Mouse (Mus musculus) macrophage (primary cell): ENCODE results near the gene Slc22a6. TPM values are rescaled to one million over a fixed set of nuclear protein-coding genes. Genes with fewer than 3 reads are reported as not detected.

Experiments
- H3K27ac ChIP-seq: fragments of 350-480 bp; formaldehyde crosslinking; 2 replicates; pipeline ENCODE4 v1.9.0; 2021
- H3K36me3 ChIP-seq: fragments of 350-480 bp; formaldehyde crosslinking; 2 replicates; pipeline ENCODE4 v1.9.0; 2021; ENCODE audit errors: inconsistent target
- H3K4me3 ChIP-seq: fragments of 350-480 bp; formaldehyde crosslinking; 2 replicates; pipeline ENCODE4 v1.9.0; 2021; ENCODE audit errors: inconsistent target
- H3K79me2 ChIP-seq: fragments of 350-480 bp; formaldehyde crosslinking; 2 replicates; pipeline ENCODE4 v1.9.0; 2021; ENCODE audit errors: inconsistent target
- WGBS: methylation state at CpG from one replicate; pipeline ENCODE4 v1.1.7; 2026; ENCODE audit warnings: inconsistent platforms; ENCODE audit not compliant: missing documents; 5-methylcytosine and 5-hydroxymethylcytosine counted together
- polyA plus RNA-seq: library from polyadenylated mRNA; stranded (reverse); fragments of 250-400 nt; gene quantifications from 3 replicates; pipeline ENCODE4 v1.2.4, GENCODE M21; 2018; ENCODE audit warnings: inconsistent platforms
- total RNA-seq, 78 experiments: library from RNA; depleted of rRNA; stranded (reverse); fragments of 250-400 nt; gene quantifications; 1 replicate in 9 of 78; 2 replicates in 24 of 78; 3 replicates in 43 of 78; 4 replicates in 2 of 78; pipeline ENCODE4 v1.2.4; 2018; ENCODE audit warnings: inconsistent platforms in 56 of 78

Gene Slc22a6
- total RNA-seq (2018; cell fraction: chromatin; rRNA removed): not detected
- not detected for total RNA-seq (2018; cell fraction: cytosol; rRNA removed)
- not detected for total RNA-seq (2018; cell fraction: nucleus; rRNA removed)
- polyA plus RNA-seq: not detected in 3 replicates

DNA sequence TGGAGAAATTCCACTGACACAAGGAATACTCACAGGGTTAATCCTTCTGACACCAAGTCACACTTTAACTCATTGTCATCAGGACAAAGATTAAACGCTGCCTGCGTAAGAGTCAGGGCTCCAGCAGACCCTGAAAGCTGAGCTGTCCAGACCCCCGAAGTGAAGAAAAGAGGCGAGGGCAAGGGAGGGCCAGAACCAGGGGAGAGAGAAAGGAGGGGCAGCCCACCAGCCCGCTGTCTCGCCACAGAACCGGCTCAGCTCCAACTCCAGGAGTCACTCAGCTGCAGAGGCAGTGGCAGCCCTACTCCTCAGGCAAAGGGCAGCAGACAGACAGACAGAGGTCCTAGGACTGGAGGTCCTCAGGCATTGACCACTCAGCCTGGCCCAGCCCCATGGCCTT lies at the start of gene Slc22a6:
Gene Slc22a6 (plus strand): TSS at position 136 of the 400 bp plus-strand sequence.
- Histone ChIP-seq H3K27ac (no peak within 1 kb of the TSS), H3K79me2 (no peaks in the 10 kb centered on the region), H3K36me3 (no peaks in the 10 kb centered on the region), H3K4me3 (no peak within 1 kb of the TSS)
- WGBS: 85% methylated on average over 6 of the region's 7 CpGs

DNA sequence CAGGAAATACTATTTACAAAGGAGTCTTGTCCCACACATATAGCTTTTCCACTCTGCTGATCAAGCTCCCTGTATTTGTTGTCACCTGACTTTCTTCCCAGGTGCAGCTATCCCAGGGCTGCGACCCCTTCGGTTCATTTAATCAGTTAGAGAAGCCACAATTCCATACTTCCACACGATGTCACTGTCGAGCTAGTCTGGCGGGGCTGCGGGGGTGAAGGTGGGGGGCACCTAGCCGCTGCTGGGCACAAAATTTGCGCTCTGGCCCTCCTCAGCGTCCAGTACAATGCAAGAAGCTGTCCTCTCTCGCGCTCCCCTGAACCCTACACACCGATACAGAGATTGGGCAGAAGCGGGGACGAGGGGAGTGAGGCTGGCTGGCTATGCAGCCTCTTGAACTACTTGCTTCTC lies 48.4 kb upstream of the Slc22a6 start:
- WGBS: 24% methylated on average over 14 of the region's 14 CpGs
- H3K4me3 ChIP-seq: no peak overlapping the region
- no peaks in the 10 kb centered on the region for H3K36me3 ChIP-seq
- H3K27ac ChIP-seq: no peak overlapping the region
- H3K79me2 ChIP-seq: no peaks in the 10 kb centered on the region

DNA sequence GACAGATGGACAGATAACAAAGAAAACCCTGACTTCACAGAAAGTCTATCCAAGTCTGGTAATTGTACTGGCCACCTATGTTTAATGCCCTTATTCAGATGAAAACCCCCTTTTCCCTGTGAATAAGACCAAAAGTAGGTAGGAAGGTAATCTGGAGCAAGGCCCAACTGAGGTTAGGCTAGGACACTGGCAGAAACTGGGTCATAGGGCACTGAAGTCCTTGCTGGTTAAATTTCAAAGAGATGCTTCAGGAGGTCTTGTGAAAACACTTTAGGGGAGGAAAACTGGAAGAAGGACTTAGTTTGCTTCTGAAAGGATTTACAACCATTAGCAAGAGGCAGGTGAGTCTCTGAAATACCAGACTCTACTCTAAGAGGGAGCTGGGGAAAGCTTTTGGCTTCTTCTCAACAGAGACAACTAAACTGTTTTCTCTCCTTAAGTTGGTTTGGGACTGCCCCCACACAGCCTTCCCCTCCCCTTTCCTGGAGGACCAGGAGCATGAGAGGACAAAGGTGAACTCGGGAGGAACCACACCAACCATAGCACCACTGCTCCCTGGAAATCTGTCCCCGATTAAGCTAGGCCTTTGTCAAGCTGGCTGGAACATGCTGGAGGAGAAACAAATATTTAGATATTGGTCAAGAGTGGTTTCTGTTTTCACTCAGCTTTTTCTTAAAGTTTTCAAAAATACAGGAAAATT lies 47.3 kb upstream of the Slc22a6 start:
- 80% methylated on average over 2 of the region's 2 CpGs for WGBS
- H3K36me3 ChIP-seq: no peaks in the 10 kb centered on the region
- H3K27ac ChIP-seq: no peak overlapping the region
- H3K4me3 ChIP-seq: no peak overlapping the region
- H3K79me2 ChIP-seq: no peaks in the 10 kb centered on the region

DNA sequence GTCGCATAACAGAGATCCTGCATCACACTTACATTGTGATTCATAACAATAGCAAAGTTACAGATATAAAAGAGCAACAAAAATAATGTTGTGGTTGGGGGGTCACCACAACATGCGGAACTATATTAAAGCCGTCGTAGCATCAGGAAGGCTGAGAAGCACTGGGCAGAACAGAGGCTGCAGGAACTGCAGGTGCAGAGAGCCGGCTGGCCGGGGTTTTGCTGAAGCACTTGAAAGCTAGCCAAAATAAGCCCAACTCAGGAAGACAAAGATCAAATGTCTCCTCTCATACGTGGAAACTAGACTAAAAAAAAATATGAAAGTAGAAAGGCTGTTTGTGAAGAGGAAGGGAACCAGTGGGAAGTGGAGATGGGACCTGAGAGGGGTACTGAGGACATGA lies 46.1 kb upstream of the Slc22a6 start:
- Histone ChIP-seq H3K79me2 (no peaks in the 10 kb centered on the region), H3K27ac (no peak overlapping the region), H3K36me3 (no peaks in the 10 kb centered on the region), H3K4me3 (no peak overlapping the region)
- 15% methylated on average over 7 of the region's 7 CpGs for WGBS

DNA sequence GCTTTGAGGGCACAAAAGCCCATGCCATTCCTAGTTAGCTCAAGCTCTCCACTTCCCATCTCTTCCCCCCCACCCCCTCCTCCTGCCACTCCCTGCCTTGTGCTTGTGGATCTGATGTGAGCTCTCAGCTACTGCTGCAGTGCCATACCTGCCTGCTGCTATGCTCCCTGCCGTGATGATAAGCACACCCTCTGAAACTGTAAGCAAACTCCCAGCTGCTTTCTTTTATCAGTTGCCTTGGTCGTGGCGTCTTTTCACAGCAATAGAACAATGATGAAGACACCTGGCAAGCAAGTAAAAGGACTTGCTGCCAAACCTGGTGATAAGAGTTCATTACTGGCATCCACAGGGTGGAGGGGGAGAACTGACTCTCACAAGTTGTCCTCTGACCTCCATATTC lies 45.4 kb upstream of the Slc22a6 start:
- Histone ChIP-seq H3K79me2 (no peaks in the 10 kb centered on the region), H3K27ac (no peak overlapping the region), H3K36me3 (no peaks in the 10 kb centered on the region), H3K4me3 (no peak overlapping the region)
- 94% methylated on average over 3 of the region's 3 CpGs for WGBS

DNA sequence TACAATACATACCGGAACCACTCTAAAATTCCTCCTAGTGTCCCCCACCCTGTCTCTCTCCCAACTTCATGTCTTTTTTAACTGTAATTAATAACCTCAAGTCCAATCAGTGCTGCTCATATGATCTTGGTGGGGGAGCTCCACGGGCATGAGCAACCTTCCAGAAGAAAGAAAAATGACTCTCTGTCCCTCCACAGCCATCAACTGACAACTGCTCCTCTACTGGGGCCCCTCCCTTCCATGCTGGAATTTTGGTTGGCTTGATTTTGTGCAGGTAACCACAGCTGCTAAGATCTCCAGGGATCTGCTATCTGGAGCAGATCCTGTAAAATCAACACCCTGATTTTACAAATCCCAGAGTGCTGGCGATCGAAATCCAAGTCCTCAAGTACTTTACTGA lies 40.4 kb upstream of the Slc22a6 start:
- 92% methylated on average over 4 of the region's 4 CpGs for WGBS
- H3K27ac ChIP-seq: no peak overlapping the region
- H3K79me2 ChIP-seq: no peaks in the 10 kb centered on the region
- no peak overlapping the region for H3K4me3 ChIP-seq
- no peaks in the 10 kb centered on the region for H3K36me3 ChIP-seq

DNA sequence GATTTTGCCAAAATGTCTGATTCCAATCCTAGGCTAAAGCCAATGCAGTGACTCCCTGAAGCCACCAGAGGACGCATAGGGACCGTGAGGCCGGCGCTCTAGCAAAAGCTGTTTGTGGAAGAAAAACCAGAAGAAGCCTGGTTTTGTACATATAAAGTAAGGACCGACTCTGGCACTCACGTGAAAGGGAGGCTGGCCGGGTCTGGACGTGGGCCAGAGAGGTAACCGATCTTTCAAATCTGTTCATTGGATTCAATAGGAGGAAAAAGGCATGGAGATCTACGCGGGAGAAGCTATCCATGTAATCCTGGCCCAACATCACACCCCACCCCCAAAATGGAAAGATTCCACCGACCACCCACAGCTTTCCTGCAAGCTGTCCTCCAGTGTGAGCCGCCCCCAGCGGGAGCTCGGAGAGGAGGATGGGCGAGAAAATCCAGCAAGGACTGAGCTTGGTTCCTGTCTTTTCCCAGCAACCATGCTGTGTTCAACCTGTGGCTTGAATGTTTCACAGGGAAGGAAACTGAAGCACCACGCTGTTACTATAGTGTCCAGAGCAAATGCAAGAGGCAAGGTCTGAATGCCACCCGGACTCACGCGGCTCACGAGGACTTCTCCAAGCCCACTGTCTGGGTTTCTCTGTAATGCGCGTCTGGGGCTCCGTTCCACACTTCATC lies 39.4 kb upstream of the Slc22a6 start:
- Histone ChIP-seq H3K27ac (no peak overlapping the region), H3K36me3 (no peaks in the 10 kb centered on the region), H3K4me3 (no peak overlapping the region), H3K79me2 (no peaks in the 10 kb centered on the region)
- WGBS: 23% methylated on average over 24 of the region's 24 CpGs

DNA sequence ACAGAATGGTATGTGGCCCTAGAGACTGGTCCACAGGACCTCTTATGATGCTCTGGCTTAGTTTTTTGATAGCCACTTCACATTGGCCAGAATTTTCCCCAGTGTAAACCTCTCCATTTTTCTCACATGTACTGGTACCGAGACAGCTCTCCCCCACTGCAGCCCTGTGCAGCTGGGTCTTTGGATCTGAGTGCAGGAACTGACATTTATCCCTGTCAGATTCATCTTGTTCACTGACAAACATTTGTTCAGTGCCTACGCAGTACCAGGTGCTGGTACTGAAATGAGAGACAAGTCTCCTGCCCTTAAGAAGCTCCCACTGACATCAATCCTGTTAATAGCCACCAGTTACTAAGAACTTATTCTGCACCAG lies 38.9 kb upstream of the Slc22a6 start:
- WGBS: 94% methylated on average over 2 of the region's 2 CpGs
- Histone ChIP-seq H3K36me3 (no peaks in the 10 kb centered on the region), H3K4me3 (no peak overlapping the region), H3K79me2 (no peaks in the 10 kb centered on the region), H3K27ac (no peak overlapping the region)

DNA sequence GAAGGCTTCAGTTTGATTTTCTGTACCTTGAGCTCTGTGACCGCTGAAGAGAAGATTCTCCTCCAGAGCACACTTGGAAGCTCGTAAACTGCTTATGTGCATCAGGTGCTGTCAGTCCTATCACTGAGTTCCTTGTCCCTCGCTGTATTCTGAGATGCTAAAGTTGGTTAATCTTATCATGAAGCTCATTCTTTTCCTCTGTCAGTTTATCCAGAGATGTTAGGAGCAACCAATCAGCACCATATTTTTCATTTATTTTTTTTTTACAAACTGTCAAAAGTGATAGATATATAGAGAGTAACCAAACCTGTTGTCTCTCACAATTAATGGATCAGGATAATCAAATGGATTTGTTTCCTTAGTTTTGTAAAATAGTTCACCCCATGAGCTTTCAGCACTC lies 32.5 kb upstream of the Slc22a6 start:
- Histone ChIP-seq H3K27ac (no peak overlapping the region), H3K79me2 (no peaks in the 10 kb centered on the region)
- 96% methylated on average over 3 of the region's 3 CpGs for WGBS

DNA sequence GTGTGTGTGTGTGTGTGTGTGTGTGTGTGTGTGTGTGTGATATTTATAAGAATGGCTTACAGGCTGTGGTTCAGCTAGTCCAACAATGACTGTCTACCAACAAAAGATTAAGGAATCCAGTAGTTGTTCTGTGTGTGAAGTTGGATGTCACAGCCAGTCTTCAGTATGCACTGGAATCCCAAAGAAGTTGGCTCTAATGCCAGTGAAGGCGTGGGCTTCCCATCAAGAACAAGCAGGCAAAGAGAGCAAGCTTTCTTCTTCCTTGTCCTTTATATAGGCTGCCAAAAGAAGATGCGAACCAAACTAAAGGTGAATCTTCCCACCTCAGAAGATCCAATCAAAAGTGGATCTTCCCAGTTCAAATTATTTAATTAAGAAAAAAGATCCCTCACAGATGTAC lies 31.9 kb upstream of the Slc22a6 start:
- no peaks in the 10 kb centered on the region for H3K36me3 ChIP-seq
- H3K79me2 ChIP-seq: no peaks in the 10 kb centered on the region
- no peak overlapping the region for H3K4me3 ChIP-seq
- no peak overlapping the region for H3K27ac ChIP-seq
- 83% methylated on average over 2 of the region's 2 CpGs for WGBS

More for the DNA sequence above, 32.5 kb upstream of the Slc22a6 start:
- no peak overlapping the region for H3K4me3 ChIP-seq
- H3K36me3 ChIP-seq: no peaks in the 10 kb centered on the region

DNA sequence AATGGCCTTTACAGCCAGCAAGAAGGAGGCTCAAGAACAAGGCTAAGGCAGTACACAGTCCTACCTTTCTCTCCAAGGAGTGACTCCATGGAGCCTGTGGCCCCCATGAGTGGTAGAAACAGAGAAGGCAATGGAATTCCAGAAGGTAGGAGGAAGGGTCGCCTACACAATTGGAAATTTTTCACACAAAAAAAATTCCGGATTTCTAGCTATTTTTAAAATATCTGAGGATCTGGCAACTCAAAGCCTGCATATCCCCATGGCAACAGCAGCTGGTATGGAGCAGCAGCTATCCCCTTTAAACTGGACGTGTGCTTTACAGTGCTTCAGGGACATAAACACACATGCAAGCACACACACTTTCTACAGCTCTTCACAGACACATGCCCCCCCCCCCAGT lies 31.5 kb upstream of the Slc22a6 start:
- no peak overlapping the region for H3K27ac ChIP-seq
- no peaks in the 10 kb centered on the region for H3K79me2 ChIP-seq
- WGBS: 97% methylated on average over 3 of the region's 3 CpGs
- H3K4me3 ChIP-seq: no peak overlapping the region
- no peaks in the 10 kb centered on the region for H3K36me3 ChIP-seq

DNA sequence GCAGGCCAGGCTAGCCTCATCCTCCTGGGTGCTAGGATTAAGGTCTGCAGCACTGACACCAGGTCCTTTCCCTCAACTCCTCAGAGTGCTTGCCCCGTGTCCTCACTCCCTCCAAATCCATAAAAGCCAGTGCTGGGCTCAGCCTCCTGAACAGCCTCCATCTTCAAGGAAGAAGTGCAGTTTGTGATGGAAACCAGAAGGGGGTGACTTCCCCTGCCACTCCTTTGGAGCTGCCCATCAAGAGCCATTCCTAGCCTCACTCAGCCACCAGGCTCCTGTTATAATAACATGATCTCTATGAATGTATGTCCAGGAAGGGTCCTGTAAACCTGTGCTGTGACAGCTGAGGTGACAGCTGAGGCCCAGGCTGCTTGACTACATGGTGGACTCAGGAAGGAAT lies 30.5 kb upstream of the Slc22a6 start:
- H3K27ac ChIP-seq: no peak overlapping the region
- no peak overlapping the region for H3K4me3 ChIP-seq
- 94% methylated on average over 1 of the region's 1 CpGs for WGBS
- no peaks in the 10 kb centered on the region for H3K36me3 ChIP-seq
- no peaks in the 10 kb centered on the region for H3K79me2 ChIP-seq

DNA sequence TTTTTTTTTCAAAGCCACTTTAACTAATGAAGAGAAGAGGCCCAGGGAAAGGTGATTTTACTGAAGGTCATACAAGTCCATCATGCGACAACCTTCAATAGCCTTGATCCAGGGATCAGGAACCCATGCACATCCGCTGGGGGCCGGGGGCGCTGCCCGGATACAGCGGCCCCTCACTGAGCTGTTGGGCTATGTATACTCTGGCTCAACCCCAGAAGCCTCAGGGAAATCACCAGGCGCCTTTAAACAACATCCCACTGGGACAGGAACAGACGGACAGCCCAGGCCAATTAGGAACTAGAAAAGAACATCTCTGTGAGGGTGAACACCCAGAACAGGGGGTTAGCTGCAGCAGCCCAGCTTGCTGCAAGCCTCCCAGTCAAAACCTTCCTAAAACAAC lies 26.9 kb upstream of the Slc22a6 start, which contains the start of gene Slc22a8:
Gene Slc22a8 (plus strand): TSS at position 301 of the 400 bp plus-strand sequence.
- Histone ChIP-seq H3K4me3 (no peak within 1 kb of the TSS), H3K27ac (no peak within 1 kb of the TSS), H3K79me2 (no peaks in the 10 kb centered on the region), H3K36me3 (no peaks in the 10 kb centered on the region)
- WGBS: 89% methylated on average over 8 of the region's 8 CpGs

DNA sequence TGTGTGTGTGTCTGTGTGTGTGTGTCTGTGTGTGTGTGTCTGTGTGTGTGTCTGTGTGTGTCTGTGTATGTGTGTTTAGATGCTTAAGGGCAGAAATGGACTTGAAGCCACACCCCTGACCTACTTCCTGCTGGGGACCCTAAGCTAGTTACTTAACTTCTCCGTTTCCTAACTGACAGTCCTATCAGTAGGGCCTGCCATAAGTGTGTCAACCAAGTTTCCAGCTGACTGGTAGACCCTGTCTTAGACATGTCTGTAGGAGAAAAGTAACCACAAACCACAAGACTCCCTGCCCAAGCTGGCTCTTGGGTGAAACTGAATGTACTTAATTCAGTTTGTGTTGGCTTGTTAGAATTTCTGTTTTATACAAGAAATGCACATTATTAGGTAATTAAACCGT lies 25.7 kb upstream of the Slc22a6 start:
- Histone ChIP-seq H3K4me3 (no peak overlapping the region), H3K79me2 (no peaks in the 10 kb centered on the region), H3K27ac (no peak overlapping the region), H3K36me3 (no peaks in the 10 kb centered on the region)
- WGBS: 33% methylated on average over 1 of the region's 2 CpGs

DNA sequence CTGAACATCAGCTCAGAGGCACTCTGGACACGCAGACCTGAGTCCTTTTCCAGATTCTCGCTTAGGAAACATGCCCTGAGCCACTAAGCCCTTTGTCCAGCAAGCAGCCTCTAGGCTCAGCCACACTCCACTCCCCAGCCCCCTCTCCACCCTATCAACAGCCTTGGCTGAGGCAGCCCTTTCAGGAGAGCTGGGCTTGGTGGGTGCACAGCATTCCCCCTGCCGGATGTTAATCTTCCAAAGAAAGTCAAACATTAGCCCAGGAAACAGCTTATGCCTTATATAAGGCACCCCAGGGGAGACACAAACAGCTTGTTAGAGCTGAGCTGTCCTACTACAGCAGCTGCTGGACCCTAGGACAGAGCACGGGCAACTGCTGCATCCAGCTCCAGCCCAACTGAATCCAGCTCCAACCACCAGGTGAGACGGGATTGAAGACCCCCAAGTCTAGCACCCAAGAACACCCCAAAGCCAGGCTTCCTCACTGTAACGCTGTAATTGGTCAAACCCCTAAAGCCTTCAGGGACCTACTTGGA lies 24.9 kb upstream of the Slc22a6 start:
- Histone ChIP-seq H3K79me2 (no peaks in the 10 kb centered on the region), H3K27ac (no peak overlapping the region), H3K36me3 (no peaks in the 10 kb centered on the region), H3K4me3 (no peak overlapping the region)
- 88% methylated on average over 6 of the region's 6 CpGs for WGBS
